Mouse (Mus musculus): Measurements from ENCODE around the gene Bloc1s4.

The Bloc1s4 gene

DNA sequence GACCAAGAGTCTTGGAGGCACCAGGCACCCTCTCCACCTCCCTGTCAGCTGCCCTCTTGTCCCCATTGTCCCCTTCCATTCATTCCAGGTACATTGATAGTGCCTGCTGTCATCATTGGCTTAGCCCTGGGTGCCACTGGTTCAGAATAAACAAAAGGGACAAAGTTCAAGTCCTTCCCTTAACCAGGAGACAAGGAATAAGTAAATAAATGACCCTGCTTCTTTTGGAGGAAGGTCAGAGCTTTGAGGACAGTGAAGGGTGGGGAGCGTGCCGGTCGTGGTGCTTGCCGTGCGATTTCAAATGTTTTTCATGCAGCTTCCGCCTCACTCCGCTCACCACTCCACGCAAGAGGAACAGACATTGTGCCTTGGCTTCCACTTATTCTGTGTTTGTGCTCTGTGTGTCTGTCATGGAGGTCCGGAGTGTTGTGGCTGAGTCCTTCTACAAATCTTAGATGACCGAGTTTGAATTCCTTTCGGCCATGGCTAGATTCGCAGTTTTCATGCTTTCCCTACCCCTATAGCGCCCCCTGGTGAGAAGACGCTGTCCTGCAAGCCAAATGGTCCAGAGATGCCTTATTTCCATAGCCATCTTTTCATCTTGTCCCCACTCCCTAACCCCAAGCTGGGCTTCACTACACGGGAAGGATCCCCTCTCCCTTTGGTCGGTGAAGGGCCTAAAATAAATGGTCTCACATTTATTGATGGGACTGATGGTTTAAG lies 6.2 kb downstream of the Bloc1s4 start:
- DNase-seq (ENCODE audit: low spot score in 2 of 2): peak; percentile 64 to 85

DNA sequence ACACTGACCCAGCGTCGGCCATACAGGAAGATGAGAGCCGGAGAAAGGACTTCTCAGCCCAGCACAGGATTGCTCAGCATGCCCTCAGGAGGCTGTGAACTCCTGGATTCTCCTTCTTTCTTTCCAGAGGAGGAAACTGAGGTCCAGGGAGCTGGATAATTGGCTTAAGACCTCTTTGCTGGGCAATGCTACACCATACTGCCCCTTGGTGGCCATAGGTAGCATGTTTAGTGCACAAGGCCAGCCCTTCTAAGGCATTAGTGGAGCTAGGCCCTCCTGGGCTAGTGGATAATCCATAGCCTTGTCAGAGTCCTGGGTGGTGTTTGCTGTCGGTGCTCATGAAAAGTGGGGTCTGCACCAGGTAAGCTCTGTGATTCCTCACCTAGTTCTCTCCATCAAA lies 8.6 kb downstream of the Bloc1s4 start:
- peak; percentile 44 to 50 for DNase-seq (ENCODE audit: low spot score in 2 of 2)

DNA sequence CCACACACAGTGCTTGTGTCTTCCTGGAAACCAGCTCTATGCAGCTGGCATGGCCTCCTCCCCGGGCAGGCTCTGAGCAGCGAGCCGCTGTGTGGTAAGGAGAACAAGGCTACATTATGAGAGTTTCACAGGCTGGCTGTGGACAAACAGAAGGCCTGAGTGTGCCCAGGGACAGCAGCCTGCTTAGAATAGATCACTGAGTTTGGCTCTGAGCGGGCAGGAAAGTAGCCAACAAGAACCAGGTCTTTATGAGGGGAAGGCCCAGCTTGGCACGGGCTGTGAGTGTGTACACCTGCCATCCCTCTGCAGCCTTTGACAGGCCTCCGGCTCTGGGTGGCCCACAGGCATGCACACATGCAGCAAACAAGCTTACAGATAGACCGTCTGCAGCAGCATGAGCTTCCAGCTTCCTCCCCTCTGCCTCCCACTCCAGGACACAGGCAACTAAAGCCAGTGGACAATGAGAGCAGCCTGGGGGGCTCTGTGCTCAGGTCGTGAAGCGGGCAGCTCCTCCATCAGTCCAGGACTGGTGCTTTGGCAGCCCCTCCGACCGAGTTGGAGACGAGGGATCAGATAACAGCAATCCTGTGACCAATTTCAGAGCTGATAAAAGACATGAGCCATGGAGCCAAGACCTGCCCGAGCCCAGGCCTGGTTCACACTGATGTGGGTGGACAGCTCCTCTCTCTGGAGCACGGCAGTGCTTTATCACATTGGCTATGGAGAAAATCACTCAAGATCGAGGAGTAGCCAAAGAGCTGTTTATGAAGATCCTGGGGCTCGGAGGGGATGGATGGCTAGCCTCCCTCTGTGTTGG lies 9.4 kb downstream of the Bloc1s4 start:
- peak; percentile 85 to 91 for DNase-seq (ENCODE audit: low spot score in 2 of 2)

DNA sequence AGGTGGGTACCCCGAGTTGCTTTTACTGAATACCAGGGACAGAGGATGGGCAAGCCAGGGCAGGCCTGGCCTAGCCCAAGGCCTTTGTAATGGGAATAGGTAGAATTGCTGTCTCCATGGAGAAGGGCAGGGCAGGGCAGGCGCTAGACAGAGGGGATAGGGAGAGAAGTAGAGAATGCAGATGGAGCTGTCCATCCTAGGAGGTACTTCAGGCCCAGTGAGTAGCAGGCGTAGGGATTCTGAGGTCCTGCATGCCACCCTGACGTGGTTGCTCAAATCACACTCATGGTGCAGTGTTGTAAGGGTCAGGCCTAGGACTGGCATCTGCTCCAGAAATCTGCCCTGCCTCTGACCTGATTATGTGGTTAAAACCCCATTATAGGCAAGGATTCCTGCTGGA lies 10.7 kb downstream of the Bloc1s4 start:
- no peak for DNase-seq (ENCODE audit: low spot score in 2 of 2)

DNA sequence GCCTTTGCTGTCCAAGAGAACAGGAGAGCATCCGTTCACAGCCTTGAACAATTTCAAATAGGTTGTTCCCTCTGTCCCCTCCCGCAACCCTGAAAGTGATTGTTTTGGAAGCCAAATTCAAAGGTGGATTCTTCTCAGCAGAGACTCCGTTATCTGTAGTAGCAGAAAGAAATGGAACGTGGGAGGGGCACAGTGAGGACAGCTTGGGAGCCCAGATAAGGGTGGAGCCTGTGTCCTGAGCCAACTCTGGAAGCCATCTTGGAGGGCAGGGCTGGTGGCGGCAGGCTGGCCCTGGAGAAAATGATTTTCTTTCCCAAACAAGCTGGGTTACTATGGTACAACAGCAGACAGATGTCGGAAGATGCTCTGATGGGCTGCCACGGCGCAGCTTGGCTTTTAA lies 12.4 kb downstream of the Bloc1s4 start:
- no peak for DNase-seq (ENCODE audit: low spot score in 2 of 2)

DNA sequence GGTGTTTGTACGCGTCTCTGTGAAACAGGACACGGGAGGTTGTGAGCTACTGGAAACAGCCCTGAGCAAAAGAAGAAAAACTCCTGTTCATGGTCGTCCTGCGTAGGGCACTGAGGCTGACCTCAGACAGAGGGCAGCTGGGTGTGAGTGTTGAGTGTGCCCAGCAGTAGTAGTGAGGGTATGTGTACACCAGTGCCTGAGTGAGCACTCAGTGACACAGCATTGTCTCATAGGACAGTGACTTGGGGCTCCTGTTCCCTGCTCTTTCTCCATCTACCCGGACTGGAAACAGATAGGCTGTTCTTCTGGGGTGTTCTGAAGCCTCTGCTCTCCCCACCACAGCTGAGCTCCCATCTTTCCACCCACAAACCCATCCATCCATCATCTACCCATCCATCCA lies 13.3 kb downstream of the Bloc1s4 start:
- DNase-seq (ENCODE audit: low spot score in 2 of 2): no peak

DNA sequence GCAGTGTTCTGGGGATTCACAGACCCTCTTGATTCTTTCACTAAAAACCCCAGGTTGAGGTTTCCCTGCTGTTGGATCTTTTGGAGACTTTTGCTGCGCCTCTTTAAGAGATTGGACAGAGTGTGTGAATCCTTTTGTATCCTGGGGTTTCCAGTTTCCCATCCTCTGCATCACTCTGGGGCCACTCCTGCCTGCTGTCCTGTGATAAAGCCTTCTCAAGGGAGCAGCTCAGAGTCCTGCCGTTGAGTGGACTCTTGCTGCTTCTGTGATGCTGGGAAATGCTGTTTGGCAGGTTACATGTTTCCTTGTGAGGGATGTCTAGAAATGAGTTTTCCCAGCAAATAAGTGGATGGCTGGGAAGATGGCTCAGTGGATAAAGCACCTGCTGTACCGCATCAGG lies 15.0 kb downstream of the Bloc1s4 start:
- no peak for DNase-seq (ENCODE audit: low spot score in 2 of 2)

DNA sequence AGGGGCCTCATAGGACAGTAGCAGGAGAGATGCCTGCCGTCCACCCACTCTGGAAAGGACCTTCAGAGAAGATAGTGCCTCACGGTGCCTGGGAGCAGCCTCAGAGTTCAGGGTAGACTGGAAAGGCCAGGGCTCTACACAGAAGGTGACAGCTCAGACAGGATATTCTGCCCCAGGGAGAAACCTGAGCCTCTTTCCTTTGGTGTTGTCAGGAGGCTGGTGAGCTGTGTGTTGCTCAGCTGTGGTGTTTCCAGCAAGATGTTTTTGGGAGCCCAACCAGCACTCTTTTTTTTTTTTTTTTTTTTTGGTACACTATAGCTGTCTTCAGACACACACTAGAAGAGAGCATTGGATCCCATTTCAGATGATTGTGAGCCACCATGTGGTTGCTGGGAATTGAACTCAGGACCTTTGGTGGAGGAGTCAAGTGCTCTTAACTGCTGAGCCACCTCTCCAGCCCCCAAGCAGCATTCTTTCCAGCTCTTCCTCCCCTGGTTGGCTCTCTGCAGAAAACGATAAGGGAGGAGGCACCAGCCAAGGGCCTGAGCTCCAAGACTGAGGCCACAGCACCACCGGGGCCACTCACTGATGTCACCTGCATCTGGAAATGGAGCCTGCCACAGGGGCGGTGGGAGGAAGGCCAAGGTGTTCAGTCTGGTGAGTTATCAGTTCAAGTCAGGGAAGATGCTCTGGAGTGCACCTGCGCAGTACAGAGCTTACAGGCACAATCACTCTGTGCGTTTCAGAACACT lies 16.4 kb downstream of the Bloc1s4 start:
- peak in 1 of 2 experiments; percentile 12 for DNase-seq (ENCODE audit: low spot score in 2 of 2)

DNA sequence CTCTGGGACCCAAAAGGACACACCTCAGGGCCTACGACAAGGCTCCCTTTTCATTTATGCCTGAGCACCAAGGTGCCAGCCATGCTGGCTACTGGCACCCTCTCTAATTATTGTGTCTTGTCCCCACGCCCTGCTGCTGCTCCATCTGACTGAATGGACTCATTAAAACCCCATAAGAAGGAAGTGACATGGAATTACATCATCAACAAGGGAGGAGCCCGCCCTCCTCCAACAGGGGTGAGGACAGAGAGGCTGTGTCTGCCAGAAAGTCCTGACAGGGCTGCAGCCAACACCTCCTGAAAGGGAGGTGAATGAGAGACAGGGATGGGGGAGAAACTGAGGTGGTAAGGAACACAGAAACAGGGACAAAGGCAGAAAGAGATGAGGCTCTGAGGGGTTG lies 17.8 kb downstream of the Bloc1s4 start:
- peak in 1 of 2 experiments; percentile 16 for DNase-seq (ENCODE audit: low spot score in 2 of 2)

DNA sequence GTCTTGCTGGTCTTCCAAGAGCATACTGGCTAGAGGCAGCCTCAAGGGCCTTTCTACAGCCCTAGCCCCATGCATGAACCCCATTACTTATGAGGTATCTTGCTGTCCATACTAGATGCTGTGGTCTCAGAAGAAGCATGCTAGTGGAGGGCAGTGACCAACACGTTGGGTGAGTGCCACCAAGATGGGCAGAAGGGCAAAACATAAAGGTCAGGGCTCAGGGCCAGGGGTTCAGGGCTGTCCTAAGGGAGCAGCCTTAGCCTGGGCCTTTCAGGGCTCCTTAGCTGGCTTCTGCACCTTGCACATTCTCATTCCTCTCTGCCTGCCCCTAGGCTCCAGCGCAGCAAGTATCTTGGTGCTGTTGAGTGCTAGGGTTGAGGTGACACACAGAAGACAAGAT lies 18.5 kb downstream of the Bloc1s4 start:
- DNase-seq (ENCODE audit: low spot score in 2 of 2): peak in 1 of 2 experiments; percentile 18

DNA sequence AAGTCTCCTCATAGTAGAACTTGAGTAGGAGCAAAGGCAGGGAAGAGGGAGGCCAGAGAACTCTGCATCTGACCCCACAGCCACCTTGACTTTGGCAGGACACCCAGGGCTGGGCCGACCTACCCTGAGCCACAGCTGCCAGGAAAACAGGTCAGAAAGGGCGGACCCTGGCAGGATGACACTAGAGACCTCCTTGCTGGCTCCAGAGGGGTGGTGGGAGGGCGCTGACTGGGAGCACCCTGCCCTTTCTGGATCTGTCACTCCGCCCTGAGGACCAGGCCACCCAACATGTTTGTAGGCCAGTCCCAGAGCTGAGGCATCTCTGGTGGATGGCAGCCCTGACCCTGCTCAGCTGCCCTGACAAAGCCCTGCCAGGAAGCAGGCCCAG lies 19.4 kb downstream of the Bloc1s4 start:
- DNase-seq (ENCODE audit: low spot score in 2 of 2): peak in 1 of 2 experiments; percentile 18

DNA sequence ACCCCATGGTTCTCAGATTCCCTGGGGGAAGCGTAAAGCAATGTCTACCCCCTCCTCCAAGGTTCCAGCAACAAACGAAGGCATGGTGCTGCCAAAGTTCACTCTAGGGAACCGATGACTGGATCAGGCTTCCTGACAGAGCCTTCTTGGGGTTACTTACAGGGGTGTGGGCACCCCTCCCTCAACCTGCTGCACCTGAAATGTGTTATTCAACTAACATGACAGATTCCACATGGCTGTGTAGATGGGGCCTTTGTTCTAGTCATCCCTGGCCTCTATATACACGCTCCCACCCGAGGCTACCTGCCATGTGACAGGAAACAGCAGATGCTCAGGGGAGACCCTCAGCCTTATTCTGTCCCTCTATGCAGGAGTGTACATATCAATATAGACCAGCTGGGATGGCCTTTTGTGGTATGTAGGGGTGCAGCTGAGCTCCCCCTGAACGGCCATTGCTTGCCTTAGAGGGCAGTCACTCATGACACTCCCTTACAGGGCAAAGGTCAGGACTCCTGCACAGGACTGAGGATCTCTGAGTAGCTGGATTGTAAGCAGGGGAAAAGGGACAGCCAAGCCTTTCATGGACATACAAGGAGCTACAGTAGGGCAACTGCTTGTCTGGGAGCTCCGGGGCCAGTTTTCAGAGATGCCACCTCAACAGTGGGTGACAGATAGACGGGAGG lies 19.9 kb downstream of the Bloc1s4 start:
- peak in 1 of 2 experiments; percentile 3 for DNase-seq (ENCODE audit: low spot score in 2 of 2)

DNA sequence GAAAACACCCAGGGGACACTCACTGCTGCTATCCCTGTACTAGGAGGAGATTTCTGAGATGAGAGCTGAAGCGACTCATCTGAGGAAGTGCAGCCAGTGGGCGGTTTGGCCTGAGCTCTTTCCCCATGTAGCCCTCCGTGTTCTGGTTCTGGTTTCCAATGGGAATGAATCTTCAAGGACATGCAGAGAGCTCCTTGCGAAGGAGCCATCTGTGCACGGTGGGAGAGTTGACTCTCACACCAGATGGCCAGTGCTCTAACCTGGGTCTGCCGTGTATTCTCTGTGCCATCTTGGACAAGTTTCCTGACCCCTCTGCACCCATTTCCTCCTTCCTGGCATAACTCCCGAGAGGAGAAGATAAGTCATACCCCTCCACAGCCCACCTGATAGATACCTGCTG lies 20.7 kb downstream of the Bloc1s4 start:
- DNase-seq (ENCODE audit: low spot score in 2 of 2): peak in 1 of 2 experiments; percentile 16

DNA sequence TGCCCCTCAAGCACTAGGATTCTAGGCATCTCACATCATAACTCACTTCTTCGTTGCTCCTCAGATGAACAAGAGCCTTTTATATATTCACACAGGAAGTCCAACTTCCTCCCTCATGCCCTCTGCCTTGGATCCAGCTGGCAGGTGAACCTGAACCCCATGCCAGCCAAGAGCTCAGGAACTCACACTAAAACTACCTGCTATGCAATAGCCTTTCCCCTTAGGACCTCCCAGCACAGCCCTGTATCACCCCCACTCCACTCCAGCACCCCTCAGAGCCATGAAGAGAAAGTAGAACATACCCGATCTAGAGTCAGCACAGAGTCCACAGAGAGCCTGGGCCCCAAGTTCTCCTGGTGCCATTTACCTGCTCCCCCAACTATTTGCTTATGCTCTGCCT lies 21.3 kb downstream of the Bloc1s4 start:
- DNase-seq (ENCODE audit: low spot score in 2 of 2): peak in 1 of 2 experiments; percentile 12

DNA sequence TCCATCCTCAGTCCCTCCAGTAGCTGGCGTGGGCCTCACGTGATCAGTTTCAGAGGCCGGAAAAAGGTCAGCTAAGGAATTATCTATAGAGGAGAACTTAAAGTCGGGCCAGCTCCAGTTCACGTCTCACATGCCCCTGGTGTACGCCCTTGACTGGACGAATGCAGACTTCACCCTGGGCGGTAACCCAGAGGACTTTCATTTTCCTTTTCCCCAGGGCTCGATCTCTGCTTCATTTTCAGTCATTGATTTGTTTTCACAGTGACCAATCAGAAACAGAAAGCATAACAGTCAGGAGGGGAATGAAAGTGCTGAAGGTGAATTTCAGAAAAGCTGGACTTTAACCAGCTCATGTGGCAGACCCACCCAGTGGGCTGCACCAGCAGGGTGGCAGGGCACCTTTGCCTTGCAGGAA lies 22.1 kb downstream of the Bloc1s4 start:
- peak in 1 of 2 experiments; percentile 18 for DNase-seq (ENCODE audit: low spot score in 2 of 2)

DNA sequence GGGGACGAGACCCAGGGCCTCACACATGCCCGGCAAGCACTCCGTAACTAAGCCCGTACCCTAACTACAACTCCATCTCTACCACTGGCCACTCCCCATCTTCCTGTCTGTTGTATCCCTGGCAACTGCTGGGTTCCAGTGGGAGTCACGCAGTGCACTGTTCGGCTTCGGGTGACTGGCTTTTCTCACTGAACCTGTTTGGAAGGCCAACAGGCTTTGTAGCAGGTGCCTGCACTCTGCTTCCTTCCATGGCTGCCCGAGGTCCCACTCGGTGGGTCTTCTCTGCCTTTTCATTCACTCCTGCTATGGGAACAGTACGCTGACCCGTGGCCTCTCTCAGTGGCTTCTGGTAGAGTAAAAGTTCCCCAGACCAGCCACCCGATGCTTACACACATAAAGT lies 22.6 kb downstream of the Bloc1s4 start:
- DNase-seq (ENCODE audit: low spot score in 2 of 2): peak in 1 of 2 experiments; percentile 16

DNA sequence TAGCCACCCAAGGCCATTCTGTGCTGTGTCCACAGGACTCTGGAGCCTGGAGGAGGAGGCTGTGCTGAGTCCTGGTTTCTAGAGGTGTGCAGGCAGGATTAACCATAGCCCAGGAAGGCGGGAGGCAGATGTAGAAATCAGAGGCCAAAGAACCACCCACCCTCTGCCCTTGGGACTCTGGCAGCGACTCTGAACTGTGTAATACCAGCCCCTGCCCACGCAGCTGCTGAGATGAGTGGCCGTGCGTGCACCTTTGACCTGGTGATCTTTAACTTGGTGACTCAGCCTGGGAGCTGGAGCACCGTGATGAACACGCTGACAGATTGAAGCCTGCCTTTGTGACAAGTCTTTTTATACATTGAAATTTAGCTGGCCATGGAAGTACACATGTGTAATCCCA lies 24.2 kb downstream of the Bloc1s4 start:
- peak in 1 of 2 experiments; percentile 12 for DNase-seq (ENCODE audit: low spot score in 2 of 2)

DNA sequence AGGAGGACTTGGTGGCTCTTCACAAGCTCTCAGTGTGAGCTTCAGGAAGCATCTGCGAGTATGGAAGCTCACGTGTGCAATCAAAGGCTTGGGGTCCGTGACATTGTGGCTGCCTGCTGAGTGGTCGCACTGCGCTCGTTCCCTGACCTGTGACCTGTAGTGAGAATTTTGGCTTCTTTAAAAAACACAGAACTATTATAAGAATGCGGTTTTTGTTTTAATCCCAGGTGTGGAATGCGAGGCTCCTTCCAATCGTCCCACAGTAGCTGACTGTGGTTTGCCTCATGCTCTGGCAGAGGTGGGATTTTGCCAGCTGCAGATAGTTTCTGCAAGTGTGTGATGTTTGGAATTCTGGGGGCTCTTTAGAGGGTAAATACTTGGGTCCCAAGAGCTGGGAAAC lies 25.1 kb downstream of the Bloc1s4 start:
- DNase-seq (ENCODE audit: low spot score in 2 of 2): peak in 1 of 2 experiments; percentile 8

DNA sequence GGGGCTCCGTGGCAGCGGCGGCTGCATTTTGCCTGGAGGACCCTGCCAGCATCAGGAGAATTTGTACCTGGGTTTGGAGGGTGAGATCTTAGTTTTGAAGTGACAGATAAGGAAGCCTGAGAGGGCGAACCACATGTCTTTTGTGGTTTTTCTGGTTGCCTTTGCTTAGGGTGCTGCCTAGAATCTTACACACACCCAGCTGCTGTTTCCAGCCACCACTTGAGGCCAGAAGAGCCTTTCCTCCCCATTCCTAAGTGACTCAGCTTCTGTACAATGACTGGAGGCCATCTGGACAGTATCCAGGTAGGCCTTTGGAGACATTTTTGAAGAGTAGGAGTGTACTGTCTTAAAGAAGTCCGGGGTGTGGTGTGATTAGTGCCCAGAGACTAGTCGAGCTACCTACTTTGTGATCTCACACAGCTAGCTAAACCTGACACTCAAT lies 26.0 kb downstream of the Bloc1s4 start:
- DNase-seq (ENCODE audit: low spot score in 2 of 2): peak in 1 of 2 experiments; percentile 6

DNA sequence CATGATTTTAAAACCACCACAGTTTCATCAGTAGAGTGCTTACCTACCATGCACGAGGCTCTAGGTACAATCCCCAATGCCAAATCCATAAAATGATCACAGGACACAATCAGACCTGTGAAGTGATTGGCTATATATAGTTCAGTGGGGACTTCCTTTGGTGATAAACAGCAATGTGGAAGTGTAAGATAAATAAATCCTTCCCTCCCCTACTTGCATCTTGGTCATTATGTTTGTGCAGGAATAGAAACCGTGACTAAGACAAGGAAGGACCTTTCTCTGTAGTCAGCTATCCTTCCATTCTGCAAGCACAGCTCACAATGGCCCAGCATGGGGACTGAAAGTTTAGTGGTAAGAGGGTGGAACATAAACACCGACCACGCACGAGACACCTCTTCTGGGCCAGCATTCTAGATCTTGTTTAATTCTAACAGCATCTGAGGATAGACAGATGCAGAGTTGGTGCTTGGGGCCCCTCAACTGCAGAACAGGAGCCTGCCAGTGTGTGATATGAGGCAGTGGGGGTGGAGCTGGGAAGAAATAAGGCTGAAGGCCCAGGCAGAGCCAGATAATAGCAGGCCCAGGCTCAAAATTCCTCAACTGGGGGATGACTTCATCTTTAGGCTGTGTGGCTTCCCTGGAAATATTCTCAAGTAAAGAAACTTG lies 27.6 kb downstream of the Bloc1s4 start:
- DNase-seq (ENCODE audit: low spot score in 2 of 2): no peak

DNA sequence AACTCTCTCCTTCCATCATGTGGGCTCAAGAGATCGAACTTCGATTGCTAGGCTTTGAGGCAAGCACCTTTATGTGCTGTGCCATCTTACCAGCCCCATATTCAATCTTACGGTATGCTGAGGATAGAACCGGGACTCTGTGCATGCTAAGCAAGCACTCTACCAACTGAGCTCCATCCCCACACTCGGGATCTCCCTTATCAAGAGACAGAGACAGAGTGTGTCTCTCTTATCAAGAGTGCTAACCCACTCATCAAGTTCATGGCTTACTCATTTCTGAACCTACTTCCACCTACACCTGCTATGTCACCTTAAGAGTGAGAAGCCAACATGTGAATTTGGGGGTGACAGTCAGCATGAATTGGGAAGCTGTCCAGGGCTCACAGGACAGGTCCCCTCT lies 28.2 kb downstream of the Bloc1s4 start:
- DNase-seq (ENCODE audit: low spot score in 2 of 2): no peak
